Mouse (Mus musculus) forebrain, embryonic 14.5 days (tissue): ENCODE measurements around the gene Phgr1. TPM values are rescaled to one million over a fixed set of nuclear protein-coding genes. Genes with fewer than 3 reads are reported as not detected.

ENCODE experiments used
- ATAC-seq: fragments of 200-750 bp; cut with Nextera tagmentation; 2 replicates; pipeline ENCODE4 v1.8.0; 2017; ENCODE audit warnings: mild to moderate bottlenecking, moderate library complexity
- DNase-seq: peaks from one replicate; pipeline ENCODE4 v3.0.0-alpha.2; 2015; ENCODE audit warnings: low spot score
- H3K27ac ChIP-seq: fragments of 300-500 bp; sonication (generic); 2 replicates; pipeline ENCODE4 v1.5.1; 2014; ENCODE audit warnings: low read depth, mild to moderate bottlenecking, control low read depth, low read length, moderate library complexity
- H3K27me3 ChIP-seq: fragments of 300-500 bp; sonication (generic); replicated peaks from 2 replicates; pipeline ENCODE4 v1.6.1; 2014; ENCODE audit warnings: low read length, control low read depth, mixed read lengths; ENCODE audit not compliant: control insufficient read depth, insufficient read depth
- H3K36me3 ChIP-seq: fragments of 300-500 bp; sonication (generic); 2 replicates; pipeline ENCODE4 v1.6.1; 2014; ENCODE audit warnings: low read length, control low read depth; ENCODE audit not compliant: control insufficient read depth, insufficient read depth
- H3K4me1 ChIP-seq: fragments of 300-500 bp; sonication (generic); 2 replicates; pipeline ENCODE4 v1.6.1; 2014; ENCODE audit warnings: antibody characterized with exemption, low read length, control low read depth; ENCODE audit not compliant: control insufficient read depth, insufficient read depth
- H3K4me2 ChIP-seq: fragments of 300-500 bp; sonication (generic); 2 replicates; pipeline ENCODE4 v1.6.1; 2014; ENCODE audit warnings: mild to moderate bottlenecking, control low read depth, low read length
- H3K4me3 ChIP-seq: fragments of 300-500 bp; sonication (generic); 2 replicates; pipeline ENCODE4 v1.5.1; 2014; ENCODE audit warnings: low read depth, low read length, control low read depth
- H3K9ac ChIP-seq: fragments of 300-500 bp; sonication (generic); 2 replicates; pipeline ENCODE4 v1.6.1; 2014; ENCODE audit warnings: mild to moderate bottlenecking, low read length, control low read depth, moderate library complexity
- H3K9me3 ChIP-seq: fragments of 300-500 bp; sonication (generic); replicated peaks from 2 replicates; pipeline ENCODE4 v1.6.1; 2016; ENCODE audit warnings: low read length, control low read depth, mixed read lengths; ENCODE audit not compliant: control insufficient read depth
- WGBS: fragments of 180-500 bp; shearing (Covaris S2); extraction: QIAGEN DNeasy Blood & Tissue Kit; methylation state at CpG from one replicate; pipeline ENCODE4 v1.1.7; 2014; 5-methylcytosine and 5-hydroxymethylcytosine counted together
- polyA plus RNA-seq: library from polyadenylated mRNA; unstranded; fragments of >200 nt; fragmentation: Nextera tagmentation; extraction: Ambion mirVana; gene quantifications from 2 replicates; pipeline ENCODE4 v1.2.1, GENCODE M21; 2014

Gene Phgr1
- polyA plus RNA-seq, 1 experiment from 2014 or later = not detected

GRCm38 (mm10) chr2:118790551-118791525 is 18.3 kb downstream of the Phgr1 start:
- no peaks in the 10 kb centered on the region for H3K27me3 ChIP-seq
- peaks cover 4% of the 10 kb centered on the region for H3K4me1 ChIP-seq
- peak; percentile 74 for ATAC-seq
- no peaks in the 10 kb centered on the region for H3K9me3 ChIP-seq
- H3K27ac ChIP-seq = no peak overlapping the region
- peak; percentile 59 for DNase-seq
- H3K4me3 ChIP-seq = no peak overlapping the region
- H3K36me3 ChIP-seq = peaks cover 10% of the 10 kb centered on the region; the same call in 1 of the 2 replicates
- H3K4me2 ChIP-seq = peak overlapping the region; percentile 39
- WGBS = 23% methylated on average over 44 of the region's 44 CpGs
- no peak overlapping the region for H3K9ac ChIP-seq

- no peak for ATAC-seq
- Histone ChIP-seq H3K27me3 (no peaks in the 10 kb centered on the region), H3K4me2 (no peak overlapping the region), H3K4me3 (no peak overlapping the region), H3K9ac (no peak overlapping the region), H3K4me1 (peaks cover 4% of the 10 kb centered on the region), H3K36me3 (peaks cover 10% of the 10 kb centered on the region; the same call in 1 of the 2 replicates), H3K9me3 (no peaks in the 10 kb centered on the region), H3K27ac (no peak overlapping the region)
- no peak for DNase-seq
- 95% methylated on average over 26 of the region's 26 CpGs for WGBS
Observed at GRCm38 (mm10) chr2:118791591-118792258, 19.2 kb downstream of the Phgr1 start.

- Histone ChIP-seq H3K9ac (no peak overlapping the region), H3K27me3 (no peaks in the 10 kb centered on the region), H3K9me3 (no peaks in the 10 kb centered on the region), H3K36me3 (peaks cover 8% of the 10 kb centered on the region; the same call in 1 of the 2 replicates), H3K4me1 (peaks cover 4% of the 10 kb centered on the region), H3K4me2 (no peak overlapping the region), H3K4me3 (no peak overlapping the region), H3K27ac (no peak overlapping the region)
- ATAC-seq (no peak), DNase-seq (no peak)
- 82% methylated on average over 4 of the region's 4 CpGs for WGBS
Observed at GRCm38 (mm10) chr2:118792259-118792613, 19.7 kb downstream of the Phgr1 start.

GRCm38 (mm10) chr2:118793636-118794035 is 21.1 kb downstream of the Phgr1 start:
- Histone ChIP-seq H3K27me3 (no peaks in the 10 kb centered on the region), H3K4me3 (no peak overlapping the region), H3K9ac (no peak overlapping the region), H3K27ac (no peak overlapping the region), H3K9me3 (no peaks in the 10 kb centered on the region), H3K4me1 (peaks cover 4% of the 10 kb centered on the region), H3K36me3 (peaks cover 6% of the 10 kb centered on the region; the same call in 1 of the 2 replicates), H3K4me2 (no peak overlapping the region)
- DNase-seq = no peak
- ATAC-seq = no peak
- 85% methylated on average over 4 of the region's 4 CpGs for WGBS

- no peaks in the 10 kb centered on the region for H3K36me3 ChIP-seq
- no peak overlapping the region for H3K4me3 ChIP-seq
- H3K4me1 ChIP-seq = no peaks in the 10 kb centered on the region
- DNase-seq (no peak), ATAC-seq (no peak)
- no peak overlapping the region for H3K27ac ChIP-seq
- no peaks in the 10 kb centered on the region for H3K9me3 ChIP-seq
- 76% methylated on average over 4 of the region's 4 CpGs for WGBS
- no peaks in the 10 kb centered on the region for H3K27me3 ChIP-seq
- H3K9ac ChIP-seq = no peak overlapping the region
- H3K4me2 ChIP-seq = no peak overlapping the region
Observed at GRCm38 (mm10) chr2:118802542-118803118, 30.1 kb downstream of the Phgr1 start.

- H3K9me3 ChIP-seq = no peaks in the 10 kb centered on the region
- H3K27me3 ChIP-seq = no peaks in the 10 kb centered on the region
- 79% methylated on average over 2 of the region's 2 CpGs for WGBS
- H3K36me3 ChIP-seq = no peaks in the 10 kb centered on the region
- H3K27ac ChIP-seq = no peak overlapping the region
- DNase-seq = no peak
- no peak overlapping the region for H3K4me2 ChIP-seq
- H3K9ac ChIP-seq = no peak overlapping the region
- no peak for ATAC-seq
- no peaks in the 10 kb centered on the region for H3K4me1 ChIP-seq
- no peak overlapping the region for H3K4me3 ChIP-seq
Observed at GRCm38 (mm10) chr2:118804474-118804873, 31.9 kb downstream of the Phgr1 start.

GRCm38 (mm10) chr2:118805137-118805536 is 32.6 kb downstream of the Phgr1 start:
- Histone ChIP-seq H3K9ac (no peak overlapping the region), H3K27ac (no peak overlapping the region), H3K4me2 (no peak overlapping the region), H3K4me3 (no peak overlapping the region), H3K9me3 (no peaks in the 10 kb centered on the region), H3K27me3 (no peaks in the 10 kb centered on the region), H3K4me1 (no peaks in the 10 kb centered on the region), H3K36me3 (no peaks in the 10 kb centered on the region)
- ATAC-seq = no peak
- no peak for DNase-seq
- WGBS = 87% methylated on average over 3 of the region's 3 CpGs

- DNase-seq (no peak), ATAC-seq (no peak)
- H3K36me3 ChIP-seq = no peaks in the 10 kb centered on the region
- H3K27me3 ChIP-seq = no peaks in the 10 kb centered on the region
- H3K4me3 ChIP-seq = no peak overlapping the region
- H3K9ac ChIP-seq = no peak overlapping the region
- H3K4me2 ChIP-seq = no peak overlapping the region
- 44% methylated on average over 3 of the region's 3 CpGs for WGBS
- no peaks in the 10 kb centered on the region for H3K4me1 ChIP-seq
- H3K27ac ChIP-seq = no peak overlapping the region
- H3K9me3 ChIP-seq = no peaks in the 10 kb centered on the region
Observed at GRCm38 (mm10) chr2:118805756-118806155, 33.2 kb downstream of the Phgr1 start.
